Mouse (Mus musculus) midbrain, embryonic 10.5 days (tissue): ENCODE results near the gene Olfr786. TPM values are rescaled to one million over a fixed set of nuclear protein-coding genes. Genes with fewer than 3 reads are reported as not detected.

ENCODE experiments used
- DNase-seq: peaks from one replicate; pipeline ENCODE4 v3.0.0-alpha.2; 2017; ENCODE audit warnings: low spot score
- H3K27ac ChIP-seq: fragments of 300-500 bp; sonication (generic); replicated peaks from 2 replicates; pipeline ENCODE4 v1.5.1; 2016; ENCODE audit warnings: mild to moderate bottlenecking
- H3K27me3 ChIP-seq: fragments of 300-500 bp; sonication (generic); 2 replicates; pipeline ENCODE4 v1.6.1; 2016; ENCODE audit warnings: low read depth, mild to moderate bottlenecking; ENCODE audit not compliant: poor library complexity, severe bottlenecking
- H3K36me3 ChIP-seq: fragments of 300-500 bp; sonication (generic); 2 replicates; pipeline ENCODE4 v1.6.1; 2016; ENCODE audit warnings: mild to moderate bottlenecking, moderate library complexity
- H3K4me1 ChIP-seq: fragments of 300-500 bp; sonication (generic); 2 replicates; pipeline ENCODE4 v1.6.1; 2016
- H3K4me3 ChIP-seq: fragments of 300-500 bp; sonication (generic); 2 replicates; pipeline ENCODE4 v1.5.1; 2016; ENCODE audit warnings: mild to moderate bottlenecking, moderate library complexity
- H3K9me3 ChIP-seq: fragments of 300-500 bp; sonication (generic); replicated peaks from 2 replicates; pipeline ENCODE4 v1.6.1; 2016; ENCODE audit warnings: mild to moderate bottlenecking
- WGBS: fragments of 180-500 bp; shearing (Covaris S2); methylation state at CpG from one replicate; pipeline ENCODE4 v1.1.7; 2016; 5-methylcytosine and 5-hydroxymethylcytosine counted together
- polyA plus RNA-seq: library from polyadenylated mRNA; unstranded; fragments of >200 nt; fragmentation: Nextera tagmentation; extraction: Ambion mirVana; gene quantifications from 2 replicates; pipeline ENCODE4 v1.2.1, GENCODE M21; 2016

Olfr786 gene
- polyA plus RNA-seq: not detected in 2 replicates

DNA sequence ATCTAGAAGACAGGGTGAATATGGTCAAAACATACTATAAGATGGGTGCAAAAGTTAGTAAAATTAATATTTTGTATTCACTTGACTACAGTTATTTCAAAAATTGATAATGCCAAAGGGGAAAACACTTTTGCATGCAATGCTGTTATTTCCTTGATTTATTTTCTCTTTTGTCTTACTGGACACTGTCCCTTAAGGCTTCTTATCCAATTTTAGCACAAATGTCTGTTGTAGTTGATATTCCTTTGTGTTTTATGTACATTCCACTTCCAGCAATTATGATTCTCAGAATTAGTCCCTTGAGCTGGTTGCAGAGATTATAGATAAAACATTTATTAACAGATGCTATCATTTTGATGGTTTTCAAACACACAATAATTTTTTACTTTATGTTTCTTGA, at the start of gene Olfr786:
Gene Olfr786, plus strand, starts transcription at position 301 of the 400 bp plus-strand sequence.
- Histone ChIP-seq H3K36me3 (no peaks in the 10 kb centered on the region), H3K4me3 (no peak within 1 kb of the TSS), H3K27me3 (no peaks in the 10 kb centered on the region), H3K27ac (no peak within 1 kb of the TSS), H3K4me1 (no peaks in the 10 kb centered on the region), H3K9me3 (no peaks in the 10 kb centered on the region)
- DNase-seq: no peak

DNA sequence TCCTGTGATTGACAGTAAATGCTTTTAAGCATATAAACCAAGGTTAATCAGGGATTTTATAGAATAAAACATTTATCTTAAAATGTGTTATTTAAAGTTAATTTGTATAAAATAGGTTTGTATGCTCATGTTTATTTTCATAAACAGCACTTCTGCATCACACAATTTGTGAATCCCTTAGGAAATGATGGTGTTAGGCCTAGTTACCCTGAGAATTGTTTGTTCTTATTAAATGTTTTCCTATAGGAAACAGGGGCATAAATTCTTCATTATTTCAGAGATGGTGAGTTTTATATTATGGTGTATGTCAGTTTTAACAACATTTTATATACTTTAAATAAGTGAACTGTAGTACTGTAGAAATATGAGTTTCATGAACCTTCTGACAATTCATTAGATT, 43.3 kb upstream of the Olfr786 start, which contains the start of gene Olfr784:
Gene Olfr784, plus strand, starts transcription at position 301 of the 400 bp plus-strand sequence.
- Histone ChIP-seq H3K9me3 (no peaks in the 10 kb centered on the region), H3K27ac (no peak within 1 kb of the TSS), H3K36me3 (no peaks in the 10 kb centered on the region), H3K4me1 (no peaks in the 10 kb centered on the region), H3K27me3 (no peaks in the 10 kb centered on the region), H3K4me3 (no peak within 1 kb of the TSS)
- no peak for DNase-seq

DNA sequence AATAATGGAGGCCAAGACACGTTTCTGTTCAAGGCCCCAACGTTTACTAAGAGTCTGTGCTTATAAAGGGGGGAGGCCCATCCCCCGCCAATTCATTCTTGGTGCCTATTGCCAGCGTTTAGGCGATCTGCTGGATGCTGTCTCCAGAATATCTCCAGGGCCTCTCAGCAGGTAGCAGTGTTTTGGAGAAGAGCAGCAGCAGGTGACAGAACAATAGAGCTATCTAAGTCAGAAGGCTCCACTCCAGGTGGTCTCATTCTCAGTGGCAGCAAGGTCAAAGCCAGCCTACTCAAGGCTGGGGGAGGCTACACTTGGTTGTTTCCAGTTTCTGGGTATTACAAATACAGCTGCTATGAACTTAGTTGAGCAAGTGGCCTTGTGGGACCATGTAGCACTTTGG, 26.2 kb upstream of the Olfr786 start:
- H3K4me1 ChIP-seq: no peaks in the 10 kb centered on the region
- WGBS: 45% methylated on average over 5 of the region's 5 CpGs
- no peaks in the 10 kb centered on the region for H3K27me3 ChIP-seq
- no peaks in the 10 kb centered on the region for H3K9me3 ChIP-seq
- no peaks in the 10 kb centered on the region for H3K36me3 ChIP-seq
- no peak overlapping the region for H3K4me3 ChIP-seq
- H3K27ac ChIP-seq: no peak overlapping the region
- no peak for DNase-seq

DNA sequence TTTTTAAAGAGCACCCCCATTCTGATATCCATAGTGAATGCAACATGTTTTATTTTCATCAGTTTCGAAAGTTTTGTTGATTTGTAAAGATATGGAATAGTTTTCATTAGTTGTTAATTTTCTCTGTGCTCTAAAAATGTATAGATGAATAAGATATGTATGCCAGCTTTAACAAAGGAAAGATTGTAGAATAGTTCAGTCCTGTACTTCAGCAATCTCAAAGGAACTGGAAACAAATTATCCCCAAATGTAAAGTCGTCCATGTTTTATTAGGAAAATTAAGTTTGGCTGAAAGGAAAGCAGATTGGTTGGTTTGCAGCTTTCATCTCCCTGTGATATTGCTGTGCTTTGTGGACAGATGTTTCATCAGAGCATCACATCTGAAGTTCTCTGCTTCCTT, 22.0 kb upstream of the Olfr786 start, which contains the start of gene Olfr785:
Gene Olfr785, plus strand, starts transcription at position 301 of the 400 bp plus-strand sequence.
- 82% methylated on average over 2 of the region's 2 CpGs for WGBS
- H3K36me3 ChIP-seq: no peaks in the 10 kb centered on the region
- H3K27me3 ChIP-seq: no peaks in the 10 kb centered on the region
- no peak within 1 kb of the TSS for H3K27ac ChIP-seq
- H3K4me3 ChIP-seq: no peak within 1 kb of the TSS
- DNase-seq: no peak
- H3K4me1 ChIP-seq: no peaks in the 10 kb centered on the region
- no peaks in the 10 kb centered on the region for H3K9me3 ChIP-seq

DNA sequence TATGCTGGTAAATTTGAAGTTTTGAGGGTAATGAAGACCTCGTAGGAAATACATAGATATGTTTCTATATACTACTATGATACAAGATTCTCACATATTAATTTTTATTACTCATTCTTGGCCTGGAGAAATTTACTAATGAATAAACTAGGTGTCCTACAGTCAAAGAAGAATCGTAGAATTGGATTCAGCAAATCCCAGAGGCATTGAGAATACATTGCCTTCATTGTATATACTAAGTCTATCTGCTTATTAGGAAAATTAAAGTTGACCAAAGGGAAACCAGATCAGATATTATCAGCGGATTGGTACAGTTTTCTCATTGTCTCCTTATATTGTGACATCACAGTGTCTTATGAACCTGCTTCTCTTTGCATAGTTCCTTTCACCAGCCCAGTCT, 34.5 kb downstream of the Olfr786 start, which contains the start of gene Olfr787:
Gene Olfr787, plus strand, starts transcription at position 301 of the 400 bp plus-strand sequence.
- H3K36me3 ChIP-seq: no peaks in the 10 kb centered on the region
- DNase-seq: no peak
- H3K9me3 ChIP-seq: no peaks in the 10 kb centered on the region
- 84% methylated on average over 3 of the region's 3 CpGs for WGBS
- no peak within 1 kb of the TSS for H3K4me3 ChIP-seq
- no peak within 1 kb of the TSS for H3K27ac ChIP-seq
- no peaks in the 10 kb centered on the region for H3K27me3 ChIP-seq
- no peaks in the 10 kb centered on the region for H3K4me1 ChIP-seq

DNA sequence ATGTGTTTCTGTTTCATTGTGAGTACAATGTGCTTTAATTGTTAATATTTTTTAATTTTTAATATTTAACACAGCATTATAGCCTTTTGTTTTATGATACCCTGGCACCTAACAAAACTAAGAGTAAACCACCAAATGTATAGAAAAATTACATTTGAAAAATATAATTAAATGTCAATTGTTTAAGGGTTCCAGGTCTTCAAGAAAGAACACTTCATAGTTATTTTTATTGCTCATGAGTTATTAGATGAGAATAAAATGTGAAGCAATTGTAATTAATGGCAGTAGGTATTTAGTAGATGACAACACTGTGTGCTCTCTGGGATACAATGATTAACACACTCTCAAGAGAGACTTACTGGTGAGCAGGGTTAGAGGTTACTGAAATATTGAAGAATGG, 43.6 kb downstream of the Olfr786 start, which contains the start of gene Olfr788:
Gene Olfr788, plus strand, starts transcription at position 301 of the 400 bp plus-strand sequence.
- DNase-seq: no peak
- Histone ChIP-seq H3K36me3 (no peaks in the 10 kb centered on the region), H3K27me3 (no peaks in the 10 kb centered on the region), H3K27ac (no peak within 1 kb of the TSS), H3K4me1 (no peaks in the 10 kb centered on the region), H3K9me3 (no peaks in the 10 kb centered on the region), H3K4me3 (no peak within 1 kb of the TSS)

DNA sequence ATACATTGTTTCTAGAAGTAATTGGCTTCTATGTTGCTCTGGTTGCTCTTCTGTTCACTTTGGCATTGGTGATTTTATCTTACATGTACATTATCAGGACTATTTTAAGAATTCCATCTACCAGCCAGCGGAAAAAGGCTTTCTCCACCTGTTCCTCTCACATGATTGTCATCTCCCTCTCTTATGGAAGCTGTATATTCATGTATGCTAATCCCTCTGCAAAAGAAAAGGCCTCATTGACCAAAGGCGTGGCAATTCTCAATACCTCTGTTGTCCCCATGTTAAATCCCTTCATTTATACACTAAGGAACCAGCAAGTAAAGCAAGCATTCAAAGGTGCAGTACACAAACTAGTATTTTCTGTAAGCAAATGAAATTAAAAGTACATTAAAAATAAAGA, 46.1 kb downstream of the Olfr786 start:
- H3K36me3 ChIP-seq: no peaks in the 10 kb centered on the region
- H3K27ac ChIP-seq: no peak overlapping the region
- no peak overlapping the region for H3K4me3 ChIP-seq
- no peaks in the 10 kb centered on the region for H3K9me3 ChIP-seq
- no peaks in the 10 kb centered on the region for H3K27me3 ChIP-seq
- H3K4me1 ChIP-seq: no peaks in the 10 kb centered on the region
- no peak for DNase-seq
- 67% methylated on average over 2 of the region's 2 CpGs for WGBS

DNA sequence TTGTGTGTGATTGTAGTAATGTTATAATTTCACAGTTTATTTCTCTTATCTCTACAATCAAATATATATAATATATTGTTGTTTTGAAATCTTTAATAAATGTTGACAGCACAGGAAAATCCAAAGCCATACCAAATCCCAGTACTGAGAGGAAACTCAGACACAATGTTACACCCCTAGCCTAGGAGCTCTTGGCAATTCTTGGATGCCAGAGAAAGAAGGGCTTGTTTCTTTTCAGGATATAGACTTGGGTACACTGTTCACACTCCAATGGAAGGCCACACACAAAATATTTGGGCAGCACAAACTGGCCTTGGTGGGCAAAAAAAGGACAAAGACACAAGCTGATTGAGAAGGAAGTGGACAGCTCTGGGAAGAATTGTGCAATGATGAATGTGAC, 46.6 kb downstream of the Olfr786 start:
- Histone ChIP-seq H3K27ac (no peak overlapping the region), H3K4me1 (no peaks in the 10 kb centered on the region), H3K9me3 (no peaks in the 10 kb centered on the region), H3K4me3 (no peak overlapping the region), H3K36me3 (no peaks in the 10 kb centered on the region), H3K27me3 (no peaks in the 10 kb centered on the region)
- no peak for DNase-seq

DNA sequence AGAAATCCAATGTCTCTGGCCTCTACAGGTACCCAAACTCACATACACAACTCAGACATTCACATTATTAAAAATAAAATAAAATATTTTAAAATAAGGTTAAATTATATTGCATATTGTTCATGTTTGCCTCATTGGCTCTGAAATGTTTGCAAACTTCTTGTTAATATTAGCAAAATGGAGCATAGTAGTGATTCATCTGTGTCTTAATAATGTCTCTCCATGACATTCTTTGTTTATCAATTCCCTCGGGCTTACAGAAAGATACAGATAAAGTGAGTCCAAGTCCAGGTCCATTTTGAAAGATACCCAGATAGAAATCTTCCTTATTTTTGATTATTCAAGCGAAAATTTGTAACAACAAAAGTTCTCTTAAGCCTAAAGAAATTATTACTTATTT, 57.3 kb downstream of the Olfr786 start, which contains the start of gene Olfr789:
Gene Olfr789, plus strand, starts transcription at position 301 of the 400 bp plus-strand sequence.
- H3K4me3 ChIP-seq: no peak within 1 kb of the TSS
- no peak within 1 kb of the TSS for H3K27ac ChIP-seq
- no peaks in the 10 kb centered on the region for H3K9me3 ChIP-seq
- no peaks in the 10 kb centered on the region for H3K36me3 ChIP-seq
- DNase-seq: no peak
- H3K27me3 ChIP-seq: no peaks in the 10 kb centered on the region
- WGBS: 76% methylated on average over 2 of the region's 2 CpGs
- H3K4me1 ChIP-seq: no peaks in the 10 kb centered on the region

Other genes starting within 250 kb of the Olfr786 start
- gene Olfr772, start 249.4 kb upstream of the Olfr786 start, polyA plus RNA-seq: not detected in 2 replicates
- not detected in 2 replicates for gene Olfr773, start 239.9 kb upstream of the Olfr786 start, polyA plus RNA-seq
- not detected in 2 replicates for gene Olfr774, start 191.1 kb upstream of the Olfr786 start, polyA plus RNA-seq
- gene Olfr775, start 178.9 kb upstream of the Olfr786 start, polyA plus RNA-seq: not detected in 2 replicates
- gene Olfr776, start 168.2 kb upstream of the Olfr786 start, polyA plus RNA-seq: not detected in 2 replicates
- not detected in 2 replicates for gene Olfr777, start 155.8 kb upstream of the Olfr786 start, polyA plus RNA-seq
- not detected in 2 replicates for gene Olfr780, start 109.2 kb upstream of the Olfr786 start, polyA plus RNA-seq
- not detected in 2 replicates for gene Olfr781, start 98.5 kb upstream of the Olfr786 start, polyA plus RNA-seq
- gene Olfr782, start 78.5 kb upstream of the Olfr786 start, polyA plus RNA-seq: not detected in 2 replicates
- 0.06 TPM in 1 of 2 replicates, not detected in the other for gene Olfr784, start 43.2 kb upstream of the Olfr786 start, polyA plus RNA-seq
- not detected in 2 replicates for gene Olfr785, start 21.9 kb upstream of the Olfr786 start, polyA plus RNA-seq
- not detected in 2 replicates for gene Olfr787, start 34.6 kb downstream of the Olfr786 start, polyA plus RNA-seq
- gene Olfr788, start 43.7 kb downstream of the Olfr786 start, polyA plus RNA-seq: not detected in 2 replicates
- not detected in 2 replicates for gene Olfr789, start 57.4 kb downstream of the Olfr786 start, polyA plus RNA-seq
- not detected in 2 replicates for gene Olfr790, start 71.2 kb downstream of the Olfr786 start, polyA plus RNA-seq
- gene Olfr791, start 94.5 kb downstream of the Olfr786 start, polyA plus RNA-seq: not detected in 2 replicates
- gene Olfr792, start 111.9 kb downstream of the Olfr786 start, polyA plus RNA-seq: not detected in 2 replicates
- not detected in 2 replicates for gene Olfr794, start 140.3 kb downstream of the Olfr786 start, polyA plus RNA-seq
- gene Olfr796, start 185.3 kb downstream of the Olfr786 start, polyA plus RNA-seq: not detected in 2 replicates
- not detected in 2 replicates for gene Olfr798, start 200.6 kb downstream of the Olfr786 start, polyA plus RNA-seq
- not detected in 2 replicates for gene Olfr799, start 210.2 kb downstream of the Olfr786 start, polyA plus RNA-seq
- gene Olfr800, start 230.4 kb downstream of the Olfr786 start, polyA plus RNA-seq: not detected in 2 replicates
- not detected in 2 replicates for gene Olfr801, start 246.6 kb downstream of the Olfr786 start, polyA plus RNA-seq